Mouse (Mus musculus) embryonic facial prominence, embryonic 11.5 days (tissue): Measurements from ENCODE around the gene Tet3. TPM values are rescaled to one million over a fixed set of nuclear protein-coding genes. Genes with fewer than 3 reads are reported as not detected.

Source experiments
- ATAC-seq: fragments of 200-750 bp; cut with Nextera tagmentation; replicated peaks from 2 replicates; pipeline ENCODE4 v1.8.0; 2017; ENCODE audit warnings: low read depth; ENCODE audit not compliant: insufficient number of reproducible peaks, low FRiP score, low TSS enrichment
- DNase-seq: peaks from one replicate; pipeline ENCODE4 v3.0.0-alpha.2; 2015; ENCODE audit warnings: low spot score
- H3K27ac ChIP-seq: fragments of 300-500 bp; sonication (generic); replicated peaks from 2 replicates; pipeline ENCODE4 v1.5.1; 2014; ENCODE audit warnings: mild to moderate bottlenecking, low read depth, low read length, control low read depth
- H3K27me3 ChIP-seq: fragments of 300-500 bp; sonication (generic); 2 replicates; pipeline ENCODE4 v1.6.1; 2014; ENCODE audit warnings: mild to moderate bottlenecking, low read length, moderate library complexity, mixed read lengths; ENCODE audit not compliant: control insufficient read depth, insufficient read depth
- H3K36me3 ChIP-seq: fragments of 300-500 bp; sonication (generic); replicated peaks from 2 replicates; pipeline ENCODE4 v1.6.1; 2014; ENCODE audit warnings: low read depth, mild to moderate bottlenecking, low read length, moderate library complexity, mixed read lengths; ENCODE audit not compliant: control insufficient read depth, insufficient read depth
- H3K4me1 ChIP-seq: fragments of 300-500 bp; sonication (generic); 2 replicates; pipeline ENCODE4 v1.6.1; 2014; ENCODE audit warnings: low read length, mixed read lengths; ENCODE audit not compliant: control insufficient read depth, insufficient read depth
- H3K4me2 ChIP-seq: fragments of 300-500 bp; sonication (generic); 2 replicates; pipeline ENCODE4 v1.6.1; 2014; ENCODE audit warnings: low read depth, mild to moderate bottlenecking, control low read depth, low read length, moderate library complexity
- H3K4me3 ChIP-seq: fragments of 300-500 bp; sonication (generic); 2 replicates; pipeline ENCODE4 v1.5.1; 2014; ENCODE audit warnings: low read depth, low read length, control low read depth
- H3K9ac ChIP-seq: fragments of 300-500 bp; sonication (generic); replicated peaks from 2 replicates; pipeline ENCODE4 v1.6.1; 2014; ENCODE audit warnings: mild to moderate bottlenecking, control low read depth, low read length
- H3K9me3 ChIP-seq: fragments of 300-500 bp; sonication (generic); replicated peaks from 2 replicates; pipeline ENCODE4 v1.6.1; 2016; ENCODE audit warnings: mild to moderate bottlenecking, low read length, inconsistent platforms, mixed read lengths; ENCODE audit not compliant: control insufficient read depth
- WGBS: fragments of 180-500 bp; shearing (Covaris S2); extraction: QIAGEN DNeasy Blood & Tissue Kit; methylation state at CpG from one replicate; pipeline ENCODE4 v1.1.7; 2014; 5-methylcytosine and 5-hydroxymethylcytosine counted together
- polyA plus RNA-seq: library from polyadenylated mRNA; unstranded; fragments of >200 nt; fragmentation: Nextera tagmentation; extraction: Ambion mirVana; gene quantifications from 2 replicates; pipeline ENCODE4 v1.2.1, GENCODE M21; 2014

Tet3 gene
- 24.3 and 27.9 TPM in 2 replicates for polyA plus RNA-seq

- H3K4me2 ChIP-seq: no peak within 1 kb of the TSS
- no peaks in the 10 kb centered on the region for H3K9me3 ChIP-seq
- DNase-seq (no peak), ATAC-seq (no peak)
- H3K27me3 ChIP-seq: no peaks in the 10 kb centered on the region
- H3K36me3 ChIP-seq: no peaks in the 10 kb centered on the region
- WGBS: 76% methylated on average over 4 of the region's 4 CpGs
- peaks cover 8% of the 10 kb centered on the region; the same call in 1 of the 2 replicates for H3K4me1 ChIP-seq
- H3K4me3 ChIP-seq: no peak within 1 kb of the TSS
- no peak within 1 kb of the TSS for H3K27ac ChIP-seq
- H3K9ac ChIP-seq: no peak within 1 kb of the TSS
Measured at GRCm38 (mm10) chr6:83459034-83459644, at the start of gene Tet3. Gene Tet3, minus strand, starts transcription at chr6:83459084.

DNA sequence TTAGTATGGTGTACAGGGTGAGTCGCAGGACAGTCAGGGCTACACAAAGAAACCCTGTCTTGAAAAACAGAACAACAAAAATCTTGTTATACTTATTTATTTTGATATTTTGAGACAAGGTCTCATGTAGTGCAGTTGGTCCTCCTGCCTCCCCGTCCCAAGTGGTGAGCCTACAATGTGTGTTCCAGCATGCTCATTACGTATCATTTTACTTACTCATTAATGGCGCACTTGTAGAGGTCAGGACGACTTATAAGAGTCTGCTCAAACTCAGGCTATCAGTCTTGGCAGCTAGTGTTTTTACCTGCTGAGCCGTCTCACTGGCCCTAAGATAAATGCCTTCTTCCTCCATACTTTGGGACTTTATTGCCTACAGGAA, 48.3 kb upstream of the Tet3 start:
- Histone ChIP-seq H3K4me1 (no peaks in the 10 kb centered on the region), H3K36me3 (no peaks in the 10 kb centered on the region), H3K27ac (no peak overlapping the region), H3K4me2 (peak overlapping the region; percentile 47), H3K27me3 (no peaks in the 10 kb centered on the region), H3K4me3 (peak overlapping the region; percentile 74), H3K9me3 (no peaks in the 10 kb centered on the region), H3K9ac (peak overlapping the region; percentile 32)
- DNase-seq (no peak), ATAC-seq (peak; percentile 15; the same call in 1 of the 2 replicates)
- WGBS: 29% methylated on average over 6 of the region's 6 CpGs

GRCm38 (mm10) chr6:83506258-83507167, 47.6 kb upstream of the Tet3 start, which contains the start of gene Dguok:
Gene Dguok, minus strand, starts transcription at chr6:83506969.
- DNase-seq (peak; percentile 99), ATAC-seq (peak; percentile 98)
- Histone ChIP-seq H3K9ac (peak within 1 kb of the TSS; percentile 78), H3K36me3 (no peaks in the 10 kb centered on the region), H3K4me2 (peak within 1 kb of the TSS; percentile 65), H3K27me3 (no peaks in the 10 kb centered on the region), H3K9me3 (no peaks in the 10 kb centered on the region), H3K27ac (peak within 1 kb of the TSS; percentile 92), H3K4me3 (peak within 1 kb of the TSS; percentile 74), H3K4me1 (no peaks in the 10 kb centered on the region)
- under 1% methylated on average over 54 of the region's 54 CpGs for WGBS

GRCm38 (mm10) chr6:83505554-83505953, 46.7 kb upstream of the Tet3 start:
- no peak overlapping the region for H3K9ac ChIP-seq
- H3K27me3 ChIP-seq: no peaks in the 10 kb centered on the region
- no peak overlapping the region for H3K27ac ChIP-seq
- no peaks in the 10 kb centered on the region for H3K9me3 ChIP-seq
- H3K4me3 ChIP-seq: peak overlapping the region; percentile 74; the same call in 1 of the 2 replicates
- peak overlapping the region; percentile 65; the same call in 1 of the 2 replicates for H3K4me2 ChIP-seq
- ATAC-seq: no peak
- WGBS: 94% methylated on average over 4 of the region's 4 CpGs
- no peaks in the 10 kb centered on the region for H3K4me1 ChIP-seq
- no peak for DNase-seq
- H3K36me3 ChIP-seq: no peaks in the 10 kb centered on the region

- ATAC-seq: no peak
- H3K4me2 ChIP-seq: no peak overlapping the region
- H3K4me3 ChIP-seq: no peak overlapping the region
- no peaks in the 10 kb centered on the region for H3K9me3 ChIP-seq
- no peaks in the 10 kb centered on the region for H3K4me1 ChIP-seq
- H3K9ac ChIP-seq: no peak overlapping the region
- no peaks in the 10 kb centered on the region for H3K27me3 ChIP-seq
- H3K27ac ChIP-seq: no peak overlapping the region
- no peaks in the 10 kb centered on the region for H3K36me3 ChIP-seq
- WGBS: 91% methylated on average over 3 of the region's 3 CpGs
- no peak for DNase-seq
Measured at GRCm38 (mm10) chr6:83503361-83503760, 44.5 kb upstream of the Tet3 start.

DNA sequence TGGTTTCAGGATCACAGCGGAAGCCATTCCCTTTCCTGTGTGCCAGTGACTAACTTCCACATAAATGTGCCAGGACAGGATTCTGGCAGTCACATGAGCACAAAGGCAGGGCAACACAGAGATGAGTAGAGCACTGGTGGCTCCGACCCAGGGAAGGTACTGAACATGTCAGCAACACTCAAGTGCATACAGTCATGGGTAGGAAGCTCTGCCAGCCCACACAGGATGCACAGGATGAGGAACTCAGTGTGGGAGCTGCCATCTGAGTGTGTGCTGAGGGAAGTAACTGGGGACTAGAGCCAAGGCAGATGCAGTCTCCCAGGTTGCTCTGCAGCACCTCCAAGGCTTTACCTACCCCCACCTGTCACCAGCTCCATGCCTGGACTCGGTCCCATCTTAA, 43.8 kb upstream of the Tet3 start:
- no peak overlapping the region for H3K9ac ChIP-seq
- no peak for ATAC-seq
- H3K9me3 ChIP-seq: no peaks in the 10 kb centered on the region
- no peaks in the 10 kb centered on the region for H3K27me3 ChIP-seq
- no peak overlapping the region for H3K4me2 ChIP-seq
- DNase-seq: no peak
- H3K36me3 ChIP-seq: no peaks in the 10 kb centered on the region
- H3K27ac ChIP-seq: no peak overlapping the region
- H3K4me1 ChIP-seq: no peaks in the 10 kb centered on the region
- WGBS: 84% methylated on average over 3 of the region's 3 CpGs
- H3K4me3 ChIP-seq: no peak overlapping the region

- DNase-seq: no peak
- WGBS: 54% methylated on average over 9 of the region's 9 CpGs
- H3K9me3 ChIP-seq: no peaks in the 10 kb centered on the region
- no peak overlapping the region for H3K9ac ChIP-seq
- no peaks in the 10 kb centered on the region for H3K36me3 ChIP-seq
- no peak for ATAC-seq
- no peaks in the 10 kb centered on the region for H3K4me1 ChIP-seq
- no peak overlapping the region for H3K4me3 ChIP-seq
- H3K27ac ChIP-seq: no peak overlapping the region
- no peak overlapping the region for H3K4me2 ChIP-seq
- H3K27me3 ChIP-seq: no peaks in the 10 kb centered on the region
Measured at GRCm38 (mm10) chr6:83501524-83502310, 42.8 kb upstream of the Tet3 start.
